Mouse (Mus musculus) neutrophil, adult 59 days (primary cell): ENCODE results near the gene Med19. TPM values are rescaled to one million over a fixed set of nuclear protein-coding genes. Genes with fewer than 3 reads are reported as not detected.

Experiments
- total RNA-seq, 2 experiments: library from RNA; stranded (reverse); gene quantifications; 1 replicate in 1 of 2; 2 replicates in 1 of 2; pipeline ENCODE4 v1.2.4; 2023

Gene Med19
- total RNA-seq: 1 to 10 TPM; 8.7 to 9.4 TPM

GRCm38 (mm10) chr2:84677968-84678880 is at the start of gene Med19, which contains the start of gene Gm28635:
Med19 (plus strand) TSS chr2:84678402.
Gm28635 (minus strand) TSS chr2:84678041.

DNA sequence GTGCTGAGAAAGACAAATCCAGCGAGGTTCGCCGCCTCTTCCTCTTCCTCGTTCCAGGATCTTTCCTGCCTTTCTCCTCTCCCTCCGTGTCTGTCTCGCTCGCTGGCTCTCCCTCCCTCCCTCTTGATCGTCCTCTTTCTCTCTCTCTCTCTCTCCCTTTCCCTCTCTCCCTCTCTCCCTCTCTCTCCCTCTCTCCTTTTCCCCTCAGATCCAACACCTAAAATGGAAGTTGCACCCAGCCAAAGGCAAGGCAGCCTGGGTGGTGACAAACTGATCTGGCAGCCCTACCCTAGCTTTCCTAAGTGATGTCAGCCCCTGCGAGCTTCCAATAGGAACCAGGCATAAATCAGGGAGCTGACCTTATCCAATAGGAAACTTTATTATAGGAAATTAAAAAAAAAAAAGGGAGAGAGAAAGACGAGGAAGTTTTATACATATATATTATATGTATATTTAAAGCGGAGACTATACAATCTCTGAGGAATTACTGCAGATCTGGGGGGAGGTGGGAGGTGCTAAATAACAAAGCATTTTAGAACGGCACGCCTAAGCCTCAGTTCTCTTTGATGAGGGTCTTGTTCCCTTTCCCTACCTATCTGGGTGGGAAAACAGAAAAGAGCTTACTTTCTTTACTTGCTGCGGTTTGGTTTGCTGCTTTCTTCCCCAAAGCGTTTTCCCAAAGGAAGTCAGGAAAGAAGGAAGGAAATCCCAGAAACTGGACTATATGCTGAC is 27.6 kb upstream of the Med19 start, which contains the start of gene Ctnnd1:
Gene Ctnnd1, minus strand, starts transcription at position 302 of the 732 bp plus-strand sequence.

DNA sequence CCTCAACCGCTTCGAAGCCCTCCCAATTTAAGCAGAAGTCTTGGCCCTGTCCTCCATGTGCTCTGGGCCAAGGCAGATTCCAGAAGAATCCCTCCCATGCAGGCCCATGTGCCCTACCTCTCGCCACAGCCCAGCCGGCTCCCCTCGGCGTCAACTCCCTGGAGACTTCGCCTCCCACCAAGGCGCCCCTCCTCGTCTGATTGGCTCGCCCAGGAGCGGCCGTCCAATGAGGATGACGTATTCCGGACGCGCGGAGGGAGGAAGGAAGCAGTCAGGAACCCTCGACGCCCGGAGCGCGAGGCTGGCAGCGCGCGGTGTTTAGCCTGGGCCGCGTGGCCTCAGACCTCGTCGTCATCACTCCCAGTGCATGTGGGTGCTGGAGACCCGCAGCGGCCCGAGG is 19.4 kb upstream of the Med19 start, which contains the start of gene Btbd18:
Gene Btbd18, plus strand, starts transcription at position 274 of the 400 bp plus-strand sequence.

GRCm38 (mm10) chr2:84670569-84670933 is 7.7 kb upstream of the Med19 start, which contains the start of gene Selenoh:
Selenoh (minus strand) TSS chr2:84670770.

GRCm38 (mm10) chr2:84679016-84679415 is 814 bp downstream of the Med19 start, which contains the start of gene Tmx2:
Tmx2 (minus strand) TSS chr2:84679140.

GRCm38 (mm10) chr2:84714811-84715561 is 36.8 kb downstream of the Med19 start, which contains the start of gene Zdhhc5:
Zdhhc5 (minus strand) TSS chr2:84715180.

DNA sequence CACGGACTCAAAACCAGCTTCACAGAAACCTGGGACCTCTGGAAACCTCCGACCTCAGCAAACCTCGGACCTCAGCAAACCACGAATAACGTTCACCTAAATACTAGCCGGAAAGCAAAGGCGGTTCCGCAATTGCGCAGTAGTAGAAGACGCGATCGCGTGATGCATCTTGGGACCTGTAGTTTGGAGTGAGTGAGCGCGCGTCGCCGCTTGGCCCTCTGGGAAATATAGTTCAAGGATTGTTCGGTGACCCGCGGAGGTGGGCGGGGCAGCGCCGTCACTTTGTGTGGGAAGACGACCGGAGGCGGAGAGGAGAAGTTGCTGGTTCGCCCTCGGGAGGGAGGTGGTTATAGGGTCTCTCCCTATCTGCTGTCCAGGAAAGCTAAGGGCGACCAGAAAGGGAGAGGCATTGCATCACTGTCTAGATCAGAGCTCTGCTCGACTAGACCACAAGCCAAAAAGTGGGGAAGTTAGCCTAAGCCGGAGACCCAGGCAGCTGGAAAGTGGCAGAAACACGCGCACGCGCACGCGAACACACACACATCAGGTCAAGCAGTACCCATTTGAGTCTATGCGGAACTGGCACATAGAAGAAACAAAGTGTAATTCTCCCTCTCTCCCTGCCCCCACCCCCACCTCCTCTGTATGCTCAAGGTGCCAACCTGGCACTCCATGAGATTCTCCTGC is 49.1 kb downstream of the Med19 start, which contains the start of gene Clp1:
Gene Clp1, minus strand, starts transcription at position 179 of the 687 bp plus-strand sequence.

DNA sequence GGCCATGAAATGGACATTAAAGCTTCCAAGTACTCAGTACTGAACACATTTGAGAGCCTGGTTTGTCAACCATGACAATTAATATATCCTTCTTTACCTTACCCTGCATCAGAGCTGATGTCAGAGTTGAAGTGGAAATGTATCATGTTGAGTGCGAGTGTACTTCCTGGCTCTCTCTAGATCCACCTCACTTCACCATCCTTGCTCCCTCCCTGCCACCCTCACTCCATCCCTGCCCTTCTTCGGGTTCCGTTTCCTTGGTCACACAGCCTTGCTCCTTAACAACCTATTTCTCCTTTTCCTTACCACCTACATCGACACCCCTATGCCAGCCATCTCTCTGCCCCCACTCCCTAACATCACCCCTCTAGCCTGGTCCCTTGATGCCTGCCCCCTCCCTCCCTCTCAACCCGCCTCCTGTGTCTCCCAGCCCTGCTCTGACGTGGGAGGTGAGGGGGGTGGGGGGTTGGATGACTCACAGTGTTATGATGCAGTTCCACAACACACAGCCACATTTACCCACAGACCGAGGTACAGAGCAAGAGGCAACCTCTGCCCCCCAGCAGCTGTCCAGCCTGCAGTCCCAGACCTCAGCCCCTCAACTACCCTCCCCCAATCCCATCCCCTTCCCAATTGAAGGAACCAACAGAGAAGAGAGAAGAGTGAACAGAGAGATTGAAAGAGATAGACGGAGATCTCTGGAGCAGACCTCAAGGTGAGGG is 55.5 kb downstream of the Med19 start, which contains the start of gene Ypel4:
Gene Ypel4, plus strand, starts transcription at position 480 of the 722 bp plus-strand sequence.

Other genes with a start within 250 kb of the Med19 start
- gene Tfpi, start 201.6 kb upstream of the Med19 start, total RNA-seq: 1 to 10 TPM; 3.2 to 4.5 TPM
- 10 to 100 TPM; 13.6 to 20.2 TPM for gene Ctnnd1, start 27.6 kb upstream of the Med19 start, total RNA-seq
- gene Btbd18, start 19.3 kb upstream of the Med19 start, total RNA-seq: not detected
- gene Selenoh, start 7.6 kb upstream of the Med19 start, total RNA-seq: 10 to 100 TPM; 33.9 to 48.3 TPM
- not detected for gene Gm28635, start 361 bp upstream of the Med19 start, total RNA-seq
- 10 to 100 TPM; 16.0 to 17.0 TPM for gene Tmx2, start 738 bp downstream of the Med19 start, total RNA-seq
- gene Zdhhc5, start 36.8 kb downstream of the Med19 start, total RNA-seq: 10 to 100 TPM; 39.0 TPM
- gene Clp1, start 48.9 kb downstream of the Med19 start, total RNA-seq: 10 to 100 TPM; 16.4 to 22.9 TPM
- gene Ypel4, start 55.7 kb downstream of the Med19 start, total RNA-seq: 1 to 10 TPM; 2.1 to 2.3 TPM
- gene Gm19426, start 65.3 kb downstream of the Med19 start, total RNA-seq: not detected
- gene Serping1, start 97.0 kb downstream of the Med19 start, total RNA-seq: under 1 TPM; 0.20 to 0.90 TPM
- 10 to 100 TPM; 21.7 to 29.5 TPM for gene Ube2l6, start 120.4 kb downstream of the Med19 start, total RNA-seq
- gene Smtnl1, start 144.2 kb downstream of the Med19 start, total RNA-seq: under 1 TPM in 1 of 2 experiments, not detected in 1; 0.35 TPM
- 1 to 10 TPM; 5.6 to 7.0 TPM for gene Timm10, start 148.6 kb downstream of the Med19 start, total RNA-seq
- gene Slc43a1, start 160.4 kb downstream of the Med19 start, total RNA-seq: 10 to 100 TPM in 1 of 2 experiments, 1 to 10 TPM in 1; 6.7 to 11.0 TPM
- not detected for gene Rtn4rl2, start 208.3 kb downstream of the Med19 start, total RNA-seq